Mouse (Mus musculus): ENCODE measurements around the gene Dnmt1. TPM values are rescaled to one million over a fixed set of nuclear protein-coding genes. Genes with fewer than 3 reads are reported as not detected.
A peak's percentile ranks its signal among the peaks of the same experiment; 100 is the strongest.
"Not testable (repeated sequence)": the region's sequence is repeated elsewhere in the genome, so short reads cannot be mapped to it uniquely, and the experiment has no call there.

Dnmt1 gene
- total and polyA plus RNA-seq, 3 experiments = 412 to 1,953 (median 681) TPM

DNA sequence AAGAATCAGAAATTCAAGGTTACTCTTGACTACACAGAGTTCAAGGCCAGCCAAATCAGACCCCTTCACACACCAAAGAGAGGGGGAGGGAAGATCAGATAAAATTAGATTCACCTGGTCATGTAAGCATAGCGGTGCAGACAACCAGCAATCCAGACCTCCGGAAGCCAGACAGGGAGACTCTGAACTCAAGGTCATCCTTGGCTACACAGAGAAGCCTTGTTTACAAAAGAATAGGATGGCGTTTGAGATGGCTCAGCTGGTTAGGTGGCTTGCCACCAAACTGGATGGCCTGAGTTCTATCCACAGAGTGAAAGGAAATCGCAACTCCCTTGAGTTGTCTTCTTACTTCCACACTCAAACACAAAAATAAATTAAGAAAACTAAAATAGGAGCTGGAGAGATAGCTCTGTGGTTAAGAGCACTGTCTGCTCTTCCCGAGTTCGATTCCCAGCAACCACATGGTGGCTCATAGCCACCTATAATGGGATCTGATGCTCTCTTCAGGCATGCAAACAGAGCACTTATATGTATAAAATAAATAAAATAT is 42.0 kb upstream of the Dnmt1 start:
- Histone ChIP-seq H3K36me3 (ENCODE audit: control insufficient read depth in 1 of 2, insufficient read depth in 2 of 2, low read length in 2 of 2) (peaks cover 3 to 24% of the 10 kb centered on the region in 2 experiments), H3K4me1 (ENCODE audit: control insufficient read depth in 1 of 2, insufficient read depth in 2 of 2, low read length in 2 of 2) (peaks cover 9 to 20% of the 10 kb centered on the region in 2 experiments), H3K9me3 (replicated peaks; ENCODE audit: insufficient read depth, low read length) (no peaks in the 10 kb centered on the region), H3K79me2 (ENCODE audit: control insufficient read depth, insufficient read depth, low read length, poor library complexity) (peaks cover 9% of the 10 kb centered on the region), H3K9ac (ENCODE audit: control insufficient read depth, low read depth, low read length, poor library complexity, severe bottlenecking) (peak overlapping the region; percentile 19), H3K27ac (ENCODE audit: control insufficient read depth, low read depth, low read length) (no peak overlapping the region), H3K4me3 (ENCODE audit: control insufficient read depth in 1 of 2, insufficient read depth in 1 of 2, low read depth in 2 of 2, low read length in 2 of 2) (peak overlapping the region in 1 of 2 experiments; percentile 65; a peak in 2 of 4 replicates), H3K27me3 (ENCODE audit: control insufficient read depth in 1 of 2, insufficient read depth in 2 of 2, low read length in 2 of 2) (no peaks in the 10 kb centered on the region)
- peak; percentile 68 for DNase-seq (ENCODE audit: low read depth, low spot score)
- TF ChIP-seq GABPA (IDR thresholded peaks at IDR 0.05; ENCODE audit: low read depth, low read length) (no peak), POLR2A (IDR thresholded peaks at IDR 0.05; ENCODE audit: control insufficient read depth in 1 of 2, insufficient read depth in 1 of 2, low read depth in 1 of 2, low read length in 2 of 2, poor library complexity in 1 of 2) (no peak), POLR2AphosphoS5 (IDR thresholded peaks at IDR 0.05; ENCODE audit: borderline replicate concordance, low read depth, low read length) (no peak), GATA1 (IDR thresholded peaks at IDR 0.05; ENCODE audit: low read depth, low read length) (0 out of 2 replicates have a peak, but pooled peaks have one; percentile 41), NELFE (IDR thresholded peaks at IDR 0.05; ENCODE audit: low read depth, low read length) (no peak), CHD1 (IDR thresholded peaks at IDR 0.05; ENCODE audit: low read depth, low read length) (no peak), RAD21 (IDR thresholded peaks at IDR 0.05; ENCODE audit: low read depth, low read length) (no peak)

- Histone ChIP-seq H3K27ac (ENCODE audit: control insufficient read depth, low read depth, low read length) (no peak overlapping the region), H3K9ac (ENCODE audit: control insufficient read depth, low read depth, low read length, poor library complexity, severe bottlenecking) (no peak overlapping the region), H3K9me3 (replicated peaks; ENCODE audit: insufficient read depth, low read length) (no peaks in the 10 kb centered on the region), H3K4me1 (ENCODE audit: control insufficient read depth in 1 of 2, insufficient read depth in 2 of 2, low read length in 2 of 2) (peaks cover 9 to 20% of the 10 kb centered on the region in 2 experiments), H3K4me3 (ENCODE audit: control insufficient read depth in 1 of 2, insufficient read depth in 1 of 2, low read depth in 2 of 2, low read length in 2 of 2) (no peak overlapping the region), H3K27me3 (ENCODE audit: control insufficient read depth in 1 of 2, insufficient read depth in 2 of 2, low read length in 2 of 2) (no peaks in the 10 kb centered on the region), H3K79me2 (ENCODE audit: control insufficient read depth, insufficient read depth, low read length, poor library complexity) (peaks cover 9% of the 10 kb centered on the region), H3K36me3 (ENCODE audit: control insufficient read depth in 1 of 2, insufficient read depth in 2 of 2, low read length in 2 of 2) (peaks cover 3 to 26% of the 10 kb centered on the region in 2 experiments)
- peak; percentile 59 for DNase-seq (ENCODE audit: low read depth, low spot score)
- TF ChIP-seq TCF12 (IDR thresholded peaks at IDR 0.05; ENCODE audit: low read depth, low read length) (no peak), UBTF (IDR thresholded peaks at IDR 0.05; ENCODE audit: borderline replicate concordance, insufficient read depth, low read depth, low read length) (no peak), CTCF (IDR thresholded peaks at IDR 0.05 in 2 of 3, conservative IDR thresholded peaks at IDR 0.05 in 1 of 3; ENCODE audit: control insufficient read depth in 1 of 3, insufficient read depth in 1 of 3, low read depth in 2 of 3, low read length in 3 of 3, poor library complexity in 1 of 3, severe bottlenecking in 1 of 3) (peak in 2 of 3 experiments; percentile 46 to 55; a peak in 4 of 6 replicates), MEF2A (IDR thresholded peaks at IDR 0.05; ENCODE audit: extremely low read depth, insufficient replicate concordance, low read depth, low read length, poor library complexity, severe bottlenecking) (no peak), MAX (IDR thresholded peaks at IDR 0.05; ENCODE audit: low read length) (no peak), RCOR1 (IDR thresholded peaks at IDR 0.05; ENCODE audit: low read depth, low read length) (no peak), TAL1 (IDR thresholded peaks at IDR 0.05; ENCODE audit: low read length) (no peak)
Observed at GRCm38 (mm10) chr9:21000811-21001210, 41.1 kb upstream of the Dnmt1 start.

GRCm38 (mm10) chr9:20998337-20998736 is 38.6 kb upstream of the Dnmt1 start:
- peak; percentile 87 for DNase-seq (ENCODE audit: low read depth, low spot score)
- TF ChIP-seq TBP (IDR thresholded peaks at IDR 0.05; ENCODE audit: low read depth, low read length) = peak; percentile 60; the same call in 1 of the 2 replicates
- TF ChIP-seq POLR2A (IDR thresholded peaks at IDR 0.05; ENCODE audit: control insufficient read depth in 1 of 2, insufficient read depth in 1 of 2, low read depth in 1 of 2, low read length in 2 of 2, poor library complexity in 1 of 2) = 0 out of 4 replicates have a peak, but pooled peaks of 1 of the 2 experiments have one; percentile 3
- peak in 2 of 3 experiments; percentile 65 to 69; a peak in 4 of 6 replicates for TF ChIP-seq CTCF (IDR thresholded peaks at IDR 0.05 in 2 of 3, conservative IDR thresholded peaks at IDR 0.05 in 1 of 3; ENCODE audit: control insufficient read depth in 1 of 3, insufficient read depth in 1 of 3, low read depth in 2 of 3, low read length in 3 of 3, poor library complexity in 1 of 3, severe bottlenecking in 1 of 3)
- H3K4me3 ChIP-seq (ENCODE audit: control insufficient read depth in 1 of 2, insufficient read depth in 1 of 2, low read depth in 2 of 2, low read length in 2 of 2); H3K79me2 ChIP-seq (ENCODE audit: control insufficient read depth, insufficient read depth, low read length, poor library complexity); H3K9me3 ChIP-seq (replicated peaks; ENCODE audit: insufficient read depth, low read length); H3K9ac ChIP-seq (ENCODE audit: control insufficient read depth, low read depth, low read length, poor library complexity, severe bottlenecking); H3K27ac ChIP-seq (ENCODE audit: control insufficient read depth, low read depth, low read length); H3K27me3 ChIP-seq (ENCODE audit: control insufficient read depth in 1 of 2, insufficient read depth in 2 of 2, low read length in 2 of 2): not testable (repeated sequence)
- Histone ChIP-seq H3K36me3 (ENCODE audit: control insufficient read depth in 1 of 2, insufficient read depth in 2 of 2, low read length in 2 of 2) (peaks cover 0 to 20% of the 10 kb centered on the region in 2 experiments; a peak in 2 of 4 replicates), H3K4me1 (ENCODE audit: control insufficient read depth in 1 of 2, insufficient read depth in 2 of 2, low read length in 2 of 2) (peaks cover 9 to 16% of the 10 kb centered on the region in 2 experiments)
